Mouse (Mus musculus) embryo, embryonic 10 days (tissue): Measurements from ENCODE around the gene Dclre1c.

ENCODE experiments used
- DNase-seq: peaks from one replicate; pipeline ENCODE4 v3.0.0-alpha.2; 2015; ENCODE audit warnings: low spot score

The Dclre1c gene

GRCm38 (mm10) chr2:3475746-3476251 lies 51.9 kb downstream of the Dclre1c start:
- no peak for DNase-seq

- DNase-seq, result no peak
Observed at GRCm38 (mm10) chr2:3480239-3480638, 56.3 kb downstream of the Dclre1c start.

GRCm38 (mm10) chr2:3489816-3490215 lies 65.9 kb downstream of the Dclre1c start:
- DNase-seq, result no peak

- no peak for DNase-seq
Observed at GRCm38 (mm10) chr2:3493833-3494409, 70.0 kb downstream of the Dclre1c start.

- no peak for DNase-seq
Observed at GRCm38 (mm10) chr2:3499543-3499942, 75.6 kb downstream of the Dclre1c start.

GRCm38 (mm10) chr2:3500886-3501285 lies 77.0 kb downstream of the Dclre1c start:
- DNase-seq, result no peak

- peak; percentile 75 for DNase-seq
Observed at GRCm38 (mm10) chr2:3512076-3512475, 88.1 kb downstream of the Dclre1c start.

GRCm38 (mm10) chr2:3512552-3513454 lies 88.9 kb downstream of the Dclre1c start, which contains the start of the genes Gm45902, Hspa14 and Cdnf:
Gene Gm45902, minus strand, starts transcription at chr2:3512790.
Gene Hspa14, minus strand, starts transcription at chr2:3512814.
Gene Cdnf, plus strand, starts transcription at chr2:3513030.
- peak; percentile 98 for DNase-seq
